In the genomic region with DNA sequence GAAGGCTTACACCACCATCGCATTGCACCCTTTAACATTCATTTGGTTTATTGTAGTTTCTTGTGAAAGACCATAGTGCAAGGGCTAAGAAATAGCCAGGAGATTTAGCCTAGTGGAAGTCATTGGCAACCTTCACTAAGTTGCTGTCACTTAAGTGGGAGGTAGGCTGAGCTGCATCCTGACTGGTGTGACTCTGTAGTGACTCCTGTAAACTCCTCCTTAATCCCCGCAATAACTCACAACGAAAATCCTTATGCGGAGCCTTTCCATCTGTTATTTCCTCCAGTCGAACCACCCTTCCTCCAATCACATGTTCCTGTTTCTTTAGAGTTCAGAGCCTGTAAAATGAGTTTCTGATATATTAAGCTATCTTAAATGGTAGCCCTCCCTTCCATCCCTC, we compare ENCODE assay signal across 8 mouse cellular contexts. TPM values are rescaled to one million over a fixed set of nuclear protein-coding genes. Genes with fewer than 3 reads are reported as not detected.
DNase-seq lines count a peak whose midpoint lies in the region; ATAC-seq and TF ChIP-seq lines count a peak whose summit lies in the region.

No protein-coding gene starts in this region.

- no peaks in the 10 kb centered on the region for H3K9me3 ChIP-seq in embryonic facial prominence, embryonic 15.5 days (replicated peaks)
- H3K9me3 ChIP-seq in intestine, postnatal 0 days (ENCODE audit: control insufficient read depth) = no peaks in the 10 kb centered on the region
- H3K9me3 ChIP-seq in midbrain, postnatal 0 days (ENCODE audit: low read length) = no peaks in the 10 kb centered on the region

- peak overlapping the region; percentile 82 for H3K4me3 ChIP-seq in embryonic facial prominence, embryonic 15.5 days (replicated peaks)
- peak overlapping the region; percentile 99 for H3K4me3 ChIP-seq in intestine, postnatal 0 days (ENCODE audit: low read depth, low read length)
- peak overlapping the region; percentile 79 for H3K4me3 ChIP-seq in midbrain, postnatal 0 days (ENCODE audit: low read depth, low read length)

- H3K36me3 ChIP-seq in embryonic facial prominence, embryonic 15.5 days = 0 out of 2 replicates have a peak, but pooled peaks cover 2% of the 10 kb centered on the region
- H3K36me3 ChIP-seq in intestine, postnatal 0 days (ENCODE audit: control insufficient read depth, insufficient read depth) = no peaks in the 10 kb centered on the region; the same call in 1 of the 2 replicates
- no peaks in the 10 kb centered on the region for H3K36me3 ChIP-seq in midbrain, postnatal 0 days (ENCODE audit: insufficient read depth, low read length)

- TF ChIP-seq CTCF in intestine, postnatal 0 days (IDR thresholded peaks at IDR 0.05; ENCODE audit: low read depth) = no peak
- TF ChIP-seq CTCF in midbrain, postnatal 0 days (IDR thresholded peaks at IDR 0.05) = no peak

- peak overlapping the region; percentile 100 for H3K27ac ChIP-seq in embryonic facial prominence, embryonic 15.5 days (replicated peaks)
- peak overlapping the region; percentile 100; the same call in 1 of the 2 replicates for H3K27ac ChIP-seq in intestine, postnatal 0 days (ENCODE audit: low read depth, low read length)
- peak overlapping the region; percentile 99 for H3K27ac ChIP-seq in midbrain, postnatal 0 days (ENCODE audit: low read depth, low read length)

- 15% methylated on average over 5 of the region's 5 CpGs for WGBS in embryonic facial prominence, embryonic 15.5 days
- WGBS in intestine, postnatal 0 days = 11% methylated on average over 5 of the region's 5 CpGs
- WGBS in midbrain, postnatal 0 days = 16% methylated on average over 5 of the region's 5 CpGs

- no peaks in the 10 kb centered on the region for H3K27me3 ChIP-seq in embryonic facial prominence, embryonic 15.5 days
- H3K27me3 ChIP-seq in intestine, postnatal 0 days (replicated peaks; ENCODE audit: control insufficient read depth, insufficient read depth, low read length) = no peaks in the 10 kb centered on the region
- no peaks in the 10 kb centered on the region for H3K27me3 ChIP-seq in midbrain, postnatal 0 days (ENCODE audit: insufficient read depth, low read length)

- H3K4me1 ChIP-seq in embryonic facial prominence, embryonic 15.5 days = peaks cover 11% of the 10 kb centered on the region
- H3K4me1 ChIP-seq in intestine, postnatal 0 days (replicated peaks; ENCODE audit: control insufficient read depth, insufficient read depth, low read length) = 0 out of 2 replicates have a peak, but pooled peaks cover 3% of the 10 kb centered on the region
- H3K4me1 ChIP-seq in midbrain, postnatal 0 days (ENCODE audit: insufficient read depth, low read length) = peaks cover 3% of the 10 kb centered on the region; the same call in 1 of the 2 replicates

- DNase-seq in cerebellum, adult 9-11 months = peak; percentile 56
- no peak for DNase-seq in cerebellum, adult 8-10 months
- DNase-seq in 3T3-L1 (ENCODE audit: low read depth, low spot score) = peak; percentile 68
- DNase-seq in midbrain, postnatal 0 days (ENCODE audit: low spot score) = peak; percentile 50
- no peak for DNase-seq in adrenal gland, postnatal 36 days
- no peak for DNase-seq in adrenal gland, postnatal 14 days

- H3K9ac ChIP-seq in embryonic facial prominence, embryonic 15.5 days = 0 out of 2 replicates have a peak overlapping the region, but pooled peaks have one; percentile 12
- peak overlapping the region; percentile 92; the same call in 1 of the 2 replicates for H3K9ac ChIP-seq in intestine, postnatal 0 days (ENCODE audit: low read depth, low read length)
- 0 out of 2 replicates have a peak overlapping the region, but pooled peaks have one; percentile 97 for H3K9ac ChIP-seq in midbrain, postnatal 0 days (replicated peaks; ENCODE audit: low read length, poor library complexity, severe bottlenecking)

- ATAC-seq in embryonic facial prominence, embryonic 15.5 days (ENCODE audit: insufficient number of reproducible peaks, low FRiP score, low TSS enrichment, low read depth) = no peak
- no peak for ATAC-seq in intestine, postnatal 0 days
- peak; percentile 34; the same call in 1 of the 2 replicates for ATAC-seq in midbrain, postnatal 0 days (ENCODE audit: low FRiP score)

- peak overlapping the region; percentile 70 for H3K4me2 ChIP-seq in embryonic facial prominence, embryonic 15.5 days (replicated peaks)
- H3K4me2 ChIP-seq in intestine, postnatal 0 days (replicated peaks; ENCODE audit: low read depth) = peak overlapping the region; percentile 80
- peak overlapping the region; percentile 58 for H3K4me2 ChIP-seq in midbrain, postnatal 0 days (ENCODE audit: low read depth, low read length, poor library complexity, severe bottlenecking)

RNA-seq across cellular contexts. Expression of gene Dnajb12, which starts 0.5 kb away (rescaled TPM):
- 24.1 and 24.8 TPM in 2 replicates for polyA plus RNA-seq in embryonic facial prominence, embryonic 15.5 days (2015; fragmentation: Nextera tagmentation; extraction: Ambion mirVana)
- 25.6 and 27.4 TPM in 2 replicates for polyA plus RNA-seq in intestine, postnatal 0 days (2015; fragmentation: Nextera tagmentation; extraction: Ambion mirVana)
- 47.9 and 51.6 TPM in 2 replicates for total RNA-seq in midbrain, postnatal 0 days (2014; rRNA removed)
- 25.7 and 26.3 TPM in 2 replicates for polyA plus RNA-seq in midbrain, postnatal 0 days (2015; fragmentation: Nextera tagmentation; extraction: Ambion mirVana)
- total RNA-seq in adrenal gland, postnatal 36 days (2021) = 10 to 100 TPM; 51.3 to 62.5 TPM
- 49.5 and 50.6 TPM in 2 replicates for total RNA-seq in adrenal gland, postnatal 14 days (2021)

Comparison
In these comparisons a context has a peak if more than half of its experiments do, and no peak if none do; other contexts are left out.
1. DNase-seq: peak in cerebellum, adult 9-11 months (single experiment), 3T3-L1 (single experiment) and midbrain, postnatal 0 days (single experiment); none in cerebellum, adult 8-10 months (single experiment), adrenal gland, postnatal 36 days (0 of 2) and adrenal gland, postnatal 14 days (single experiment).
2. H3K9ac ChIP-seq: peak in every context shown above with its lines; median percentile 97 in midbrain, postnatal 0 days; 92 in intestine, postnatal 0 days; 12 in embryonic facial prominence, embryonic 15.5 days.
3. Peak in every context shown above with its lines, with median percentiles within 50 percentile points of each other: H3K27ac ChIP-seq, H3K4me2 ChIP-seq and H3K4me3 ChIP-seq.